Mouse (Mus musculus): ENCODE measurements around the gene Wars2.

GRCm38 (mm10) chr3:99113266-99113837 lies 27.5 kb upstream of the Wars2 start:
- TF ChIP-seq CTCF (IDR thresholded peaks at IDR 0.05; ENCODE audit: extremely low read depth, insufficient read length, insufficient replicate concordance, low read depth, low read length) (no peak), POLR2A (IDR thresholded peaks at IDR 0.05; ENCODE audit: low read depth, low read length) (no peak)
